Mouse (Mus musculus): ENCODE measurements at regions not wholly inside any gene's neighbourhood (a gene's known extent, or its start where the extent isn't known, plus 50 kb on each side); places are given as distances from the start of the nearest gene placed in this dataset.

- DNase-seq (ENCODE audit: low read depth, low spot score), result no peak
These were observed 176.3 kb upstream of the Crim1 start for GRCm38 (mm10) chr17:78023507-78024355.

- no peak for DNase-seq (ENCODE audit: low read depth, low spot score)
These were observed 175.7 kb upstream of the Crim1 start for GRCm38 (mm10) chr17:78024356-78024723.

- no peak for DNase-seq (ENCODE audit: low read depth, low spot score)
These were observed 174.8 kb upstream of the Crim1 start for GRCm38 (mm10) chr17:78025294-78025693.

- DNase-seq (ENCODE audit: low read depth, low spot score), result no peak
These were observed 164.4 kb upstream of the Crim1 start for GRCm38 (mm10) chr17:78035648-78036047.

GRCm38 (mm10) chr17:78040338-78040737 lies 159.7 kb upstream of the Crim1 start:
- DNase-seq (ENCODE audit: low read depth, low spot score), result no peak

- peak; percentile 27 for DNase-seq (ENCODE audit: low read depth, low spot score)
These were observed 158.8 kb upstream of the Crim1 start for GRCm38 (mm10) chr17:78041204-78041603.

- DNase-seq (ENCODE audit: low read depth, low spot score), result no peak
These were observed 150.3 kb upstream of the Crim1 start for GRCm38 (mm10) chr17:78049766-78050165.

GRCm38 (mm10) chr17:78050203-78050602 lies 149.8 kb upstream of the Crim1 start:
- no peak for DNase-seq (ENCODE audit: low read depth, low spot score)

GRCm38 (mm10) chr17:78075892-78076291 lies 124.2 kb upstream of the Crim1 start:
- no peak for DNase-seq (ENCODE audit: low read depth, low spot score)

- no peak for DNase-seq (ENCODE audit: low read depth, low spot score)
These were observed 121.7 kb upstream of the Crim1 start for GRCm38 (mm10) chr17:78078381-78078780.

- DNase-seq (ENCODE audit: low read depth, low spot score), result no peak
These were observed 115.6 kb upstream of the Crim1 start for GRCm38 (mm10) chr17:78084419-78084818.

GRCm38 (mm10) chr17:78086963-78087362 lies 113.1 kb upstream of the Crim1 start:
- no peak for DNase-seq (ENCODE audit: low read depth, low spot score)

- no peak for DNase-seq (ENCODE audit: low read depth, low spot score)
These were observed 102.3 kb upstream of the Crim1 start for GRCm38 (mm10) chr17:78097699-78098098.

GRCm38 (mm10) chr17:78108793-78109192 lies 91.3 kb upstream of the Crim1 start:
- no peak for DNase-seq (ENCODE audit: low read depth, low spot score)

GRCm38 (mm10) chr17:78109364-78110222 lies 90.5 kb upstream of the Crim1 start:
- no peak for DNase-seq (ENCODE audit: low read depth, low spot score)

- no peak for DNase-seq (ENCODE audit: low read depth, low spot score)
These were observed 67.9 kb upstream of the Crim1 start for GRCm38 (mm10) chr17:78132116-78132515.

GRCm38 (mm10) chr17:78137986-78138385 lies 62.1 kb upstream of the Crim1 start:
- no peak for DNase-seq (ENCODE audit: low read depth, low spot score)

- no peak for DNase-seq (ENCODE audit: low read depth, low spot score)
These were observed 59.4 kb upstream of the Crim1 start for GRCm38 (mm10) chr17:78140660-78141059.

GRCm38 (mm10) chr17:78141136-78141535 lies 58.9 kb upstream of the Crim1 start:
- no peak for DNase-seq (ENCODE audit: low read depth, low spot score)

- DNase-seq (ENCODE audit: low read depth, low spot score), result no peak
These were observed 57.6 kb upstream of the Crim1 start for GRCm38 (mm10) chr17:78142431-78142830.

- no peak for DNase-seq (ENCODE audit: low read depth, low spot score)
These were observed 54.7 kb upstream of the Crim1 start for GRCm38 (mm10) chr17:78145335-78145734.
